Mouse (Mus musculus): ENCODE data around the gene Mroh2a. TPM values are rescaled to one million over a fixed set of nuclear protein-coding genes. Genes with fewer than 3 reads are reported as not detected.

The Mroh2a gene
- polyA plus RNA-seq, 1 experiment from 2014 or later: 1.9 TPM

DNA sequence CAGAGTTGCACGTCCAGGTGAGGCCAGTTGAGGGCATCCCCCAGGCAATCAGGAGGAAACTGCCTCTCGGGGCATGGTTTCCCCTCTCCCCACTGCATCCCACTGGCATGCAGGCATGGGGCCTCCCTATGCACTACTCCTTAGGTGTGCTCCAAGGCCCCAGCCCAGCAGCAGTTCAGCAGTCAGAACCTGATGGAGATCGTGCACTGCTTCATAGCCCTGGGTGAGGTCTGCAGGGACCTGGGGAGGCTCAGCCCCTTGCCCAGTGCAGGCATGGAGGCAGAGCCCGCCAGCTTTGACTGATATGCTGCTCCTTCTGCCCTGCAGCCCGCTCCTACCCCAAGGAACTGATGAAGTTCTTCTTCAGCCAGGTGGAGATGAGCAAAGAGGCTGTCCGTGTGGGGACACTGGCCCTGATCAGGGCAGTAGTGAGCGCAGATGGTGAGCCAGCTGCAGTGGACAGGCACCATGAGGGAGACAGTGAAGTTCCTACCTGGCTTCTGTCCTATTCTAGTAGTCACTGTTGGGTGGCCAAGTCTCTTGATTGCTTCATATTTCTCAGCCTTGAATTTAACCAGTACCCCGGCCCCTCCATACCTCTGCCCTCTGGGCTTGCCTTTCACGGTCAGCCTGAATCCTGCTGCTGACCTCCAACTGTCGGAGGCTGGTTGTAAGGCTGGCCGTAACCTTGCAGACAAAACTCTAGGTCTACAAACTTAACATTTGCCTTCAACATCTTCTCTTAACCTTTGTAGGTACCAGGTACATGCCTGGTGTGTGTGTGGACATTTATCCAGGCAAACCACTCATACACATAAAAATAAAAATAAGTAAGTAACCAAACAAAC, 8.5 kb downstream of the Mroh2a start:
- ATAC-seq (ENCODE audit: insufficient number of reproducible peaks, low FRiP score, low TSS enrichment, low read depth): no peak
- H3K27me3 ChIP-seq (ENCODE audit: control insufficient read depth, insufficient read depth, low read length): no peaks in the 10 kb centered on the region

DNA sequence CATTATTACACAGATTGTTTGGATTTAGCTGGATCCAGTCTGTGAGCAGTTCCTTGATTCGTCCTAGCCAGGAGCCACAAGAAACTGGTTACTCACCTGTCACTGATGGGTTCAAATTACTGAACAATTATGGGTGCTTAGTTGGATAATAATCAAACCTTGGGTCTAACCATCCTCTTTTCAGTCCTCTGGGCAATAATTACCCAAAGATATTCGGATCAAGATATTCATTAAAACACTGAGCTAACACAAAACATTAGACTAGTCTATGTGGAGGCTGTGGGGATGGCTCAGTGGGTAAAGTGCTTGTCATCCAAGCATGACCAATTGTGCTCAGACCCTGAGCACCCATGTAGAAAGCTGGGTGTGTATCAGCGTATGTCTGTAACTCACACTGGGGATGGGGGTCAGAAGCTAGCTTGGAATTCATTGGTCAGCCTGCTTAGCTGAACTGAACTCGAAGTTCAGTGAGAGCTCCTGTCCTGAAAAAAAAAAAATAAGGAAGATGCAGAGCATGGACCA, 9.2 kb downstream of the Mroh2a start:
- Histone ChIP-seq H3K36me3 (ENCODE audit: control insufficient read depth, insufficient read depth, low read length) (no peaks in the 10 kb centered on the region; the same call in 1 of the 2 replicates), H3K27me3 (ENCODE audit: control insufficient read depth, insufficient read depth, low read length) (no peaks in the 10 kb centered on the region), H3K9me3 (ENCODE audit: control insufficient read depth, low read length) (peaks cover 97% of the 10 kb centered on the region), H3K27ac (replicated peaks; ENCODE audit: low read depth, low read length) (no peak overlapping the region), H3K4me3 (ENCODE audit: low read depth, low read length) (no peak overlapping the region), H3K9ac (ENCODE audit: low read length) (no peak overlapping the region), H3K4me2 (ENCODE audit: low read depth, severe bottlenecking) (no peak overlapping the region), H3K4me1 (ENCODE audit: control insufficient read depth, insufficient read depth, low read length) (no peaks in the 10 kb centered on the region)
- DNase-seq (ENCODE audit: low spot score): no peak
- WGBS: 72% methylated on average over 4 of the region's 4 CpGs
- ATAC-seq (ENCODE audit: insufficient number of reproducible peaks, low FRiP score, low TSS enrichment, low read depth): no peak

More for the DNA sequence above, 8.5 kb downstream of the Mroh2a start:
- no peaks in the 10 kb centered on the region; the same call in 1 of the 2 replicates for H3K36me3 ChIP-seq (ENCODE audit: control insufficient read depth, insufficient read depth, low read length)
- no peak overlapping the region for H3K4me3 ChIP-seq (ENCODE audit: low read depth, low read length)
- no peak overlapping the region for H3K27ac ChIP-seq (replicated peaks; ENCODE audit: low read depth, low read length)
- no peak for DNase-seq (ENCODE audit: low spot score)
- peaks cover 97% of the 10 kb centered on the region for H3K9me3 ChIP-seq (ENCODE audit: control insufficient read depth, low read length)
- 65% methylated on average over 11 of the region's 11 CpGs for WGBS
- no peaks in the 10 kb centered on the region for H3K4me1 ChIP-seq (ENCODE audit: control insufficient read depth, insufficient read depth, low read length)
- H3K4me2 ChIP-seq (ENCODE audit: low read depth, severe bottlenecking): no peak overlapping the region
- no peak overlapping the region for H3K9ac ChIP-seq (ENCODE audit: low read length)

DNA sequence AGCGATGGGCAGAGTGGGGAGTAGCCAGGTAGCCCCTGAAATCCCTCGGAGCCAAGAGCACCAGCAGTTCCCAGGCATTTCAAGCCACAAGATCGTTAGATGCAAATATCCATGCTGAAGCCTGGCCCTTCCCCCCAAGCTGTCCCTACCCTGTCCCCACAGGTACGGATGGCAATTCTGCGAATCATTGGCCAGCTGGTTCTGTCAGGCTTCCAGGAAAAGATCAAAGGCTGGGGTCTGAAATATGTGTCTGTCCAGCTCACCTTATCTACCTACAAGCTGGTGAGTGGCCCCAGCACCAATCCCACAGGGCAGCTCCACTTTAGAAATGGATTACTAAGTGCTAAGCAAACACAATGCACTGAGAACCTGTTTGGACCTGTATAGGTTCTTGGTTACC, 10.5 kb downstream of the Mroh2a start:
- no peak overlapping the region for H3K9ac ChIP-seq (ENCODE audit: low read length)
- 77% methylated on average over 5 of the region's 5 CpGs for WGBS
- H3K4me2 ChIP-seq (ENCODE audit: low read depth, severe bottlenecking): no peak overlapping the region

DNA sequence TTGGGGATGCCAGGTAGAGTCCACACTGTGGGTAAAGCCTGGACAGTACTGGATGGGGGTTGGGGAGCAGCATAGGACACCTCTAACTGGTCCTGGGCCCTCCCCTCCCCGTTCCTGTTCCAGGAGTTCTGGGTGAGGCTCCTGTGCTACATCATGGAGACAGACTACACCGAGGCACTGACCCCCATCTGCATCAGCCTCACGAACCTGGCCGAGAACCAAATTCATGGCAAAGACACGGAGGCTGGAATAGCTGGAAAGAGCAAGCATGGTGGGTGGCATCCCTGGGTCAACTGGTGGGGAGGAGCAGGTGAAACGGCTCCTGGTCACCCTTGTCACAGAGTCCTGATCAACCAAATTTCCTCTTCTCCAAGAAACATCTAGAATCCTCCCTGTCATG, 12.0 kb downstream of the Mroh2a start:
- no peak for ATAC-seq (ENCODE audit: insufficient number of reproducible peaks, low FRiP score, low TSS enrichment, low read depth)
- 81% methylated on average over 6 of the region's 6 CpGs for WGBS

More for the DNA sequence above, 10.5 kb downstream of the Mroh2a start:
- Histone ChIP-seq H3K4me3 (ENCODE audit: low read depth, low read length) (no peak overlapping the region), H3K27me3 (ENCODE audit: control insufficient read depth, insufficient read depth, low read length) (no peaks in the 10 kb centered on the region), H3K36me3 (ENCODE audit: control insufficient read depth, insufficient read depth, low read length) (no peaks in the 10 kb centered on the region), H3K27ac (replicated peaks; ENCODE audit: low read depth, low read length) (no peak overlapping the region), H3K9me3 (ENCODE audit: control insufficient read depth, low read length) (peaks cover 93% of the 10 kb centered on the region), H3K4me1 (ENCODE audit: control insufficient read depth, insufficient read depth, low read length) (no peaks in the 10 kb centered on the region)
- no peak for ATAC-seq (ENCODE audit: insufficient number of reproducible peaks, low FRiP score, low TSS enrichment, low read depth)
- DNase-seq (ENCODE audit: low spot score): no peak

DNA sequence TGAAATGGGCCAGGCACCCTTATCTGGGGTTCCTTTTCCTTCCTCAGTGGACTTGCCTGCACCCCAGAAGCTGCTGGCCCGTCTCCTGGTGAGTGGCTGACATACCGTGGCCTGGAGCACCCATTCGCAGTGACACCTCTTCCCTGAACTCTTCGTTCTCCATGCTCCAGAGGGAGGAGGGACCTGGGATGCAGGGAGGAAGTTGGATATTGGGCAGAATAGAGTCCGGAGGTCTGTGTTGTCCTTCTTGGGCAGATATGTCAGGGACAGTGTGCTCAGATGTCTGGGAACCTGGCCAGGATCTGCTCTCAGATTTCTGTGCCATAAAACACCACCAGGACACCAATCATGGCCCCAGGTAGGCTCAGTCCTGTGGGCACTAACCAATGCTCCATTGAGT, 13.3 kb downstream of the Mroh2a start:
- ATAC-seq (ENCODE audit: insufficient number of reproducible peaks, low FRiP score, low TSS enrichment, low read depth): no peak
- no peak overlapping the region for H3K9ac ChIP-seq (ENCODE audit: low read length)
- 74% methylated on average over 5 of the region's 5 CpGs for WGBS
- no peak overlapping the region for H3K4me2 ChIP-seq (ENCODE audit: low read depth, severe bottlenecking)
- H3K4me3 ChIP-seq (ENCODE audit: low read depth, low read length): no peak overlapping the region
- no peaks in the 10 kb centered on the region for H3K4me1 ChIP-seq (ENCODE audit: control insufficient read depth, insufficient read depth, low read length)
- no peak overlapping the region for H3K27ac ChIP-seq (replicated peaks; ENCODE audit: low read depth, low read length)
- peaks cover 92% of the 10 kb centered on the region for H3K9me3 ChIP-seq (ENCODE audit: control insufficient read depth, low read length)
- no peaks in the 10 kb centered on the region for H3K36me3 ChIP-seq (ENCODE audit: control insufficient read depth, insufficient read depth, low read length)
- no peaks in the 10 kb centered on the region for H3K27me3 ChIP-seq (ENCODE audit: control insufficient read depth, insufficient read depth, low read length)
- no peak for DNase-seq (ENCODE audit: low spot score)

More for the DNA sequence above, 12.0 kb downstream of the Mroh2a start:
- Histone ChIP-seq H3K4me3 (ENCODE audit: low read depth, low read length) (no peak overlapping the region), H3K9ac (ENCODE audit: low read length) (no peak overlapping the region), H3K27ac (replicated peaks; ENCODE audit: low read depth, low read length) (no peak overlapping the region), H3K27me3 (ENCODE audit: control insufficient read depth, insufficient read depth, low read length) (no peaks in the 10 kb centered on the region), H3K4me2 (ENCODE audit: low read depth, severe bottlenecking) (no peak overlapping the region), H3K4me1 (ENCODE audit: control insufficient read depth, insufficient read depth, low read length) (no peaks in the 10 kb centered on the region), H3K9me3 (ENCODE audit: control insufficient read depth, low read length) (peaks cover 92% of the 10 kb centered on the region), H3K36me3 (ENCODE audit: control insufficient read depth, insufficient read depth, low read length) (no peaks in the 10 kb centered on the region)
- DNase-seq (ENCODE audit: low spot score): no peak

DNA sequence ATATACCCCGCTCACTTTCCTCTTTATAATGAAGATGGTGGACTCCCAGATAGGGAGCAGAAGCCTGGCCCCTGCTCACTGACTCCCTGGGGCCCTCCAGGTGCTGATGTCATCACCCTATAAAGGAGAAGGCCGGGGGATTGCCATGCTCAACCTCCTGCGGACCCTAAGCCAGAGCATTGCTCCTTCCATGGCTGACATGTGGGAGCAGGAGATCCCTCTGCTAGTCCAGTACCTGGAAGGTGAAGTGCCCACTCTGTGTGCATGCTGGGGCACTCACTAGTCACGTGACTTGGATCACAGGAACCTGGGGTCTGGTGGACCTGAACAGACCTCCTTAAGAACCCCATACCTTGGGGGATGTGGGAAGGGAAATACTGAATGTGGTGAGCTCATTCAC, 13.8 kb downstream of the Mroh2a start:
- ATAC-seq (ENCODE audit: insufficient number of reproducible peaks, low FRiP score, low TSS enrichment, low read depth) (no peak), DNase-seq (ENCODE audit: low spot score) (no peak)
- Histone ChIP-seq H3K4me3 (ENCODE audit: low read depth, low read length) (no peak overlapping the region), H3K9ac (ENCODE audit: low read length) (no peak overlapping the region), H3K4me1 (ENCODE audit: control insufficient read depth, insufficient read depth, low read length) (no peaks in the 10 kb centered on the region), H3K27ac (replicated peaks; ENCODE audit: low read depth, low read length) (no peak overlapping the region), H3K27me3 (ENCODE audit: control insufficient read depth, insufficient read depth, low read length) (no peaks in the 10 kb centered on the region), H3K36me3 (ENCODE audit: control insufficient read depth, insufficient read depth, low read length) (no peaks in the 10 kb centered on the region), H3K9me3 (ENCODE audit: control insufficient read depth, low read length) (peaks cover 92% of the 10 kb centered on the region), H3K4me2 (ENCODE audit: low read depth, severe bottlenecking) (no peak overlapping the region)
- WGBS: 75% methylated on average over 4 of the region's 4 CpGs

DNA sequence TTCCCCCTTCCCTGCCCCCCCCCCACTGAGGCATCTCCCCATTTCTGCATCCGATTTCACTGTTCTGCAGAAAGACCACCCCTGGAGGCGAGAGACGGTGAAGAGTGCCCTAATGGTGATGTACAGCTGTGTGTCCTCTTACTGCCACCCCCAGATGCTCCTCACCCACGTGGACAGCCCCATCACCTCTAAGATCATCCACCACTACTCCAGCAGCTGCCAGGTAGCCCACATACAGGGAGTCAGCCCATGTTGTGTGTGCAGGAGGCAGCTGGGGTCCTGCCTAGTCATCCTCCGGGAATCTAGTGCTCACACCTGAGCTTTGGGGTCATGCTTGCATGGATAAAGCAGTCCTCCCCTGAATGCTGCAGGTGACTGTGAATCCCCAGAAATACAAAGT, 17.1 kb downstream of the Mroh2a start:
- Histone ChIP-seq H3K9ac (ENCODE audit: low read length) (no peak overlapping the region), H3K4me3 (ENCODE audit: low read depth, low read length) (no peak overlapping the region), H3K27ac (replicated peaks; ENCODE audit: low read depth, low read length) (no peak overlapping the region), H3K4me1 (ENCODE audit: control insufficient read depth, insufficient read depth, low read length) (no peaks in the 10 kb centered on the region), H3K4me2 (ENCODE audit: low read depth, severe bottlenecking) (no peak overlapping the region), H3K36me3 (ENCODE audit: control insufficient read depth, insufficient read depth, low read length) (no peaks in the 10 kb centered on the region), H3K27me3 (ENCODE audit: control insufficient read depth, insufficient read depth, low read length) (no peaks in the 10 kb centered on the region), H3K9me3 (ENCODE audit: control insufficient read depth, low read length) (peaks cover 95% of the 10 kb centered on the region)
- WGBS: 67% methylated on average over 5 of the region's 5 CpGs
- ATAC-seq (ENCODE audit: insufficient number of reproducible peaks, low FRiP score, low TSS enrichment, low read depth): no peak
- DNase-seq (ENCODE audit: low spot score): no peak

DNA sequence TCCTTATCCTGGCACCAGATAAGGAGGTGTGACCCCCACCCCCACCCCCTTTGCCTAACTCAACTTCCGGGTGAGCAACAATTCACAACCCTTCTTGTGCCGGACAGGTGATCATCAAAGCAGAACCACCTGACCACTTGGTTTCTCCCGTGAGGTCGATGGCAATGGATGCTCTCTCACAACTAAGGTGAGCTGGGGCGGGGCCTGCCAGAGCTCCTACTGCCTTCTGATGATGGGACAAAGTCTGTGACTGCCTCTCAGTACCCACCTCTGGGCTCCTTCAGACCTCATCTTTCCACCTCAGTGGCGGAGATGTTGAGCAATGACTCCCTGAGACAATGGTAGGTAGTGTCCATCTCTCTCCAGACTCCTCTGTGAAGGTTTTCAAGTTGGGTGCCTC, 19.1 kb downstream of the Mroh2a start:
- Histone ChIP-seq H3K9ac (ENCODE audit: low read length) (no peak overlapping the region), H3K4me3 (ENCODE audit: low read depth, low read length) (no peak overlapping the region), H3K27ac (replicated peaks; ENCODE audit: low read depth, low read length) (no peak overlapping the region), H3K27me3 (ENCODE audit: control insufficient read depth, insufficient read depth, low read length) (no peaks in the 10 kb centered on the region), H3K4me2 (ENCODE audit: low read depth, severe bottlenecking) (no peak overlapping the region), H3K36me3 (ENCODE audit: control insufficient read depth, insufficient read depth, low read length) (no peaks in the 10 kb centered on the region), H3K9me3 (ENCODE audit: control insufficient read depth, low read length) (peaks cover 95% of the 10 kb centered on the region), H3K4me1 (ENCODE audit: control insufficient read depth, insufficient read depth, low read length) (no peaks in the 10 kb centered on the region)
- WGBS: 78% methylated on average over 6 of the region's 6 CpGs
- no peak for DNase-seq (ENCODE audit: low spot score)
- ATAC-seq (ENCODE audit: insufficient number of reproducible peaks, low FRiP score, low TSS enrichment, low read depth): no peak

Data from limb, embryonic 11.5 days (tissue).